Mouse (Mus musculus): Measurements from ENCODE around the gene Ghrhr.

The Ghrhr gene

GRCm38 (mm10) chr6:55376076-55376475 lies at the start of gene Ghrhr:
Ghrhr (plus strand) TSS chr6:55376295.
- no peak for DNase-seq

DNA sequence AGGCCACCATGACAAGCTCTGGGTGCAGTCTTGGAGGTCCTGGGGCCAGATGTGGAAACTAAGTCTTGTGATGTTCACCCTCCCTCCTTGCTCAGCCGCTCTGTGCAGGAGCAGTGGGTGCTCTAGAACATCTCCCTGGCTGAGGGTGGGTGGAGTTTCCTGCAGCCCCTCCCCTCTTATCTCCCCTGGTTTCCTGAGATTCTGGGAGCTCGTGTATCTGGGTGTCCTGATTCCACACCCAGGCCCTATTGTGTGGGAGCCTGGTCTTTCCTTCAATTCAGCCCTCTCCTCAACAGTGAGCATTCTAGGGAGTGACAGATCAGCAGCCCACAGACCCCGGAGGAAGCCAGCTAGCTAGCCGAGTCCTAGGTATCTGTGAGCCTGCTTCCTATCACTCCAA lies 49.8 kb upstream of the Ghrhr start:
- no peak for DNase-seq

DNA sequence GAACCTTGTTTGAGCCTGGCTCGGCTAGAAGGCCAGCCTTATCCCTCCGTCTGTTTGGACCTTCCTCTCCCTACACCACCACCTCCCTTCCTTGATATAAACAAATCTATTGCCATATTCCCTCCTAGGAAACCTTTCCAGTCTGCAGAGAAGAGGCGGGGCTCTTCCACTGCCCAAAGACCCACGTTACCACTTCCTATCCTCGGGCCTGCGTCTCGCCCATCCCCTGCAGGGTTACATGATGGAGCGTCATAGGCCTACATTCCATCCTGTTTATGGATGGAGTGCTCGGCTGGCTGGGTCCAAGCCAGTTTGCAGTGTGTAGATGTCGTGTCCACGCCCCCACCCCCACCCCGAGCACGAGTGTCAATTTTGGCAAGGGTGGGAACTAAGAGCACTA lies 48.8 kb upstream of the Ghrhr start:
- no peak for DNase-seq

DNA sequence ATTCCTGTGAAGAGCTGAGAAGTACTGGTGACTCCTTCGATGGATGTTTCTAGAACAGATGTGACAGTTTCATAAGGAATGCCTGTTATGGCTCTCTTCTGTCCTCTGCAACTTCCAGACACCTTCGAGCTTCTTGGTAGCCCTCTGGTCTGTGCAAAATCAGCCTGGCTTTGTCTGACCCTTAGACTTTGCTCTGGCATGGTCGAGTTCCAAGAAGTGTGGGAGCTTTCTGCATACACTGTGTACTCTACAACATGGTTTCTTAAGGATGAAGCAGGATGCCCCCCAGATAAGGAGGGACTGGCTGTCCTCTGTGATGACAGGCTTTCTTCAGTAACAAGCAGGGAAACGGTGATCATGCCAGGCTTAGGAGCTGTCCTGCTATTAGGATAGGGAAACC lies 47.9 kb upstream of the Ghrhr start:
- no peak for DNase-seq

GRCm38 (mm10) chr6:55331315-55331714 lies 44.8 kb upstream of the Ghrhr start:
- no peak for DNase-seq

GRCm38 (mm10) chr6:55332100-55332772 lies 43.9 kb upstream of the Ghrhr start:
- DNase-seq = no peak

DNA sequence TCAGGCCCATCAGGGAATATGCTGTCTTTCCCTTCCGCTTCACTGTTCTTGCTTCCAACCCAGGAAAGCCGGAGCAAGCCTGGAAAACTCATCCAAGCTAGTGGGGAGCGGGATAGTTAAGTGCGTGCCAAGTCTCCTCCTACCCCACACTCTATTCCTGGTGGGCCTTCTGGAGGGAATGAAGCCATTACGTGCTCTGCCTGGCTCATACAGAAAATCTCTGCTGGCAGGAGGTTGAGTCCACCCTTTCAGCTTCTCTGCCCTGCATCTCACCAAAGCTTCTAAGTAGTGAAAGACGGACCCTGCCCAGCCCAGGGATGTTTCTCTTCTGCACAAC lies 43.4 kb upstream of the Ghrhr start:
- DNase-seq = no peak

- no peak for DNase-seq
These were observed 40.0 kb upstream of the Ghrhr start, which contains the start of gene Aqp1 for GRCm38 (mm10) chr6:55335989-55336514. Aqp1 (plus strand) TSS chr6:55336432.

DNA sequence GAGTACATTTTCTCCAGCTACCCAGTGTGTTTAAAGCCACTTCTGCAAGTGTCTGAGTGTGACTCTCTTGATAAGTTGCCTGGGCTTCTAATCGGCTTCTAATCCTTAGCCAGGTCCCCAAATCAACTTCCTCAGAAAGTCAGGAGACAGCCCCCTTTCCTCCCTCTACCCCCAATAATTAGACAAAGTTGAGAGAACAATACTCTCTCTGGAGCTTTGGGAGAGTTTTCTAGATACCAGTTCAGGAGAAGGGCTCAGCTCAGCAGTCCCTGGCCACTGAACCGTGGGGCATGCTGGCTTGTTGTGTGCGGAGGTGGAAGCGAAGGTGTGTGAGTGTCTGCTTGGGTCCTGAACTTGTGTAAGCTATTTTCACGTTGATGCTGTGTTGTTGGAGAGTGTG lies 38.9 kb upstream of the Ghrhr start:
- no peak for DNase-seq

- DNase-seq = no peak
These were observed 38.0 kb upstream of the Ghrhr start for GRCm38 (mm10) chr6:55338077-55338476.

- DNase-seq = no peak
These were observed 36.9 kb upstream of the Ghrhr start for GRCm38 (mm10) chr6:55338934-55339825.

GRCm38 (mm10) chr6:55341688-55342087 lies 34.4 kb upstream of the Ghrhr start:
- no peak for DNase-seq

DNA sequence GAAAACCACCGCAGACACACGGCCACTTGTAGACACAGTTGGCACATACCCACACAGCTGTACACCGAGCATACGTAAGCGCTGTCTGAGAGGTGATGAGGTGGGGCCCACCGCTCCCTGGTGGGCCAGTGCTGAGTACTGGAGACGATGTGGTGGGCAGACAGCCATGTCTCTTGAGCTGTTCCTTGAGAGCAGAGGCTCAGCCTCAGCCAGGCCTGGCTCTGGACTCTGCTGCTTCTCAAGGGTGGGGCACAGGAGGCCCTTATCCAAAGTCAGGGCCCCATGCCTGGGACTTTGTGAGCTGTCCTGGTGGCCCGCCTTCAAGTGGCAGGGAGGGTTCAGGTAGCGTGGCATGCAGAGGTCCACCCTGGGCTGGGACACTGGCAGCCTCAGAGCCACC lies 33.8 kb upstream of the Ghrhr start:
- no peak for DNase-seq

DNA sequence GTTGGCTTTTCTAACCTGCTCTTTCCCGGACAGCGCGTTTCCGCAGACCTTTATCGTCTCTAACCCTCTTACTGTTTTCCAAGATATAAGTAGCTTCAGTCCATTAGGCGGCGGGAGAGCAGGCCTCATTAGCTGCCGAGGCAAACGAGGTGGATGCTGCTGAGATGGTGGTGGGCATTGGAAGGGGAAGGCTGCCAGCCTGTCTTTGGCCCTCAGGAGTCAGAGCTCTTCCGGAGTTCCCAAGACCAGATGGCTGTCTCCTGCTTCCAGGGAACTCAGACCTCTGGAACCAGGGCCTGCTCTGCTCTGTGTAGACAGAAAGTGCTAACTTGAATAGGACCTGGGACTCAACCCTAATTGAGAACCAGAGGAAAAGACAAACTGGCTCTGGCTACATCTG lies 32.6 kb upstream of the Ghrhr start:
- no peak for DNase-seq

GRCm38 (mm10) chr6:55344291-55345016 lies 31.6 kb upstream of the Ghrhr start:
- DNase-seq = no peak

DNA sequence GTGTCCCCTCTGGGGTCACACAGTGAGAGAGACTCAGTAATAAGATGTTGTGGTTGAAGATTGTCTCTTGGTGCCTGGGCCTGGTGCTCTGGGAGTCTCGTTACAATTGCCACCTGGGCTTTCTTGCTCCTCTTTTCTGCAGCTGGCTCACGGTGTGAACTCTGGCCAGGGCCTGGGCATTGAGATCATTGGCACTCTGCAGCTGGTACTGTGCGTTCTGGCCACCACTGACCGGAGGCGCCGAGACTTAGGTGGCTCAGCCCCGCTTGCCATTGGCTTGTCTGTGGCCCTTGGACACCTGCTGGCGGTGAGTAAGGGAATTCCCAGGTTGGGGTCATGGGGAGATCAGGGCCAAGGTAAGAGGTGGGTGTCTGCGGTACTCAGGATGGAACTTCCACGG lies 30.8 kb upstream of the Ghrhr start:
- DNase-seq = no peak

- no peak for DNase-seq
These were observed 29.6 kb upstream of the Ghrhr start for GRCm38 (mm10) chr6:55346491-55346890.

- no peak for DNase-seq
These were observed 28.2 kb upstream of the Ghrhr start for GRCm38 (mm10) chr6:55347711-55348571.

DNA sequence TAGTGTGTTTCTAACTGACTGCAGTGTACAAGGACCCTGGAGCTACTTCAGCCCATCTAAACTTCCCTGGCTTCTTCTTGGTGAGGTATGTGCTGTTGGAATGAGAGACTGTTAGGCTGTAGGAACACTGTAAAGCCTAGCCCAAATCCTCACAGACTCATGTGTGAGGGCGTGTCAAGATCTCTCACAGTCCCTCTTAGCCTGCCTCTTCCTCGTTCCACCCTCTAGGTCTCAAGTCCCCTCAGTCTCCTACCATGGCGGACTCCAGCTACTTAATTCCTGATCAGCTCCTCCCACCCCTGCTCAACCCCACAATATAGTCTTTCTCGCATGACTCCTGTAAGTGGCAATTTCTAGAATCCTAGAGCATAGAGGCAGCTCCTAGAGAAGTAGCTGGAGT lies 26.9 kb upstream of the Ghrhr start:
- no peak for DNase-seq

GRCm38 (mm10) chr6:55350383-55350952 lies 25.6 kb upstream of the Ghrhr start:
- DNase-seq = no peak

DNA sequence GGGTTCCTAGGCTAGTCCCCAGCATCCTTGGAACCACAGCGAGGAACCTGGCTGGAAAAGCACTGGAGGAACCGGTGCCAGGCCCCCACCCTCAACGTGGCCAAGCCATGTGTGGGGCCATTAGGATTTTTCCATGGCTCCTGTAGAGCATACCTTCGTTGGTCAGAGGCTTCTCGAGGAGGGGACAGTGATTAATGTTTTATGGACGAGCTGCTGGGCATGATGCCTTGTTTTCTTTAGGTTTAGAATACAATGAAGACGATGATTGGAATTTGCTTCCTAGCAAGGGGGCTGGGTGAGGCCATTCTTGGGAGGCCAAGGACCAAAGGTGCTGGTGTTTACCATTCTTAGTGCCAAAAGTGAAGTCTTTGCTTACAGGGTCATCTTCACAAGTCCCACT lies 24.4 kb upstream of the Ghrhr start:
- DNase-seq = no peak

Measured in cerebellum, adult 11-12 months (tissue).